Mouse (Mus musculus) effector memory CD4-positive, alpha-beta T cell, adult 7 months (primary cell): Measurements from ENCODE around the gene Olfr1260. TPM values are rescaled to one million over a fixed set of nuclear protein-coding genes. Genes with fewer than 3 reads are reported as not detected.

Experiments
- polyA plus RNA-seq: library from polyadenylated mRNA; unstranded; fragments of 100-300 nt; shearing (Covaris generic); gene quantifications from one replicate; pipeline ENCODE4 v1.2.1, GENCODE M21; 2017

Olfr1260 gene
- polyA plus RNA-seq, result 0.09 TPM

GRCm38 (mm10) chr2:89974184-89974583, at the start of gene Olfr1260:
Gene Olfr1260 (plus strand): TSS chr2:89974340.

GRCm38 (mm10) chr2:89927009-89927408, 47.1 kb upstream of the Olfr1260 start, which contains the start of gene Olfr1258:
Gene Olfr1258 (plus strand): TSS chr2:89927309.

GRCm38 (mm10) chr2:89948564-89948963, 25.6 kb upstream of the Olfr1260 start, which contains the start of gene Olfr1259:
Gene Olfr1259 (minus strand): TSS chr2:89948664.

GRCm38 (mm10) chr2:89990921-89991320, 16.8 kb downstream of the Olfr1260 start, which contains the start of gene Olfr1261:
Gene Olfr1261 (plus strand): TSS chr2:89991221.

GRCm38 (mm10) chr2:89999845-90000244, 25.7 kb downstream of the Olfr1260 start, which contains the start of gene Olfr1262:
Gene Olfr1262 (plus strand): TSS chr2:90000145.

GRCm38 (mm10) chr2:90011831-90012230, 37.7 kb downstream of the Olfr1260 start, which contains the start of gene Olfr1263:
Gene Olfr1263 (plus strand): TSS chr2:90012131.

GRCm38 (mm10) chr2:90025477-90025876, 51.3 kb downstream of the Olfr1260 start, which contains the start of gene Olfr1264:
Gene Olfr1264 (minus strand): TSS chr2:90025577.

Other genes starting within 250 kb of the Olfr1260 start
- not detected for gene Olfr1252, start 249.3 kb upstream of the Olfr1260 start, polyA plus RNA-seq
- gene Olfr1253, start 217.2 kb upstream of the Olfr1260 start, polyA plus RNA-seq, result not detected
- not detected for gene Olfr1254, start 180.7 kb upstream of the Olfr1260 start, polyA plus RNA-seq
- not detected for gene Olfr1255, start 162.3 kb upstream of the Olfr1260 start, polyA plus RNA-seq
- gene Olfr1256, start 132.8 kb upstream of the Olfr1260 start, polyA plus RNA-seq, result not detected
- gene Olfr48, start 126.1 kb upstream of the Olfr1260 start, polyA plus RNA-seq, result not detected
- gene Olfr1257, start 95.9 kb upstream of the Olfr1260 start, polyA plus RNA-seq, result not detected
- gene Olfr1258, start 47.0 kb upstream of the Olfr1260 start, polyA plus RNA-seq, result 0.05 TPM
- not detected for gene Olfr1259, start 25.7 kb upstream of the Olfr1260 start, polyA plus RNA-seq
- not detected for gene Olfr1261, start 16.9 kb downstream of the Olfr1260 start, polyA plus RNA-seq
- not detected for gene Olfr1262, start 25.8 kb downstream of the Olfr1260 start, polyA plus RNA-seq
- 0.30 TPM for gene Olfr1263, start 37.8 kb downstream of the Olfr1260 start, polyA plus RNA-seq
- gene Olfr1264, start 51.2 kb downstream of the Olfr1260 start, polyA plus RNA-seq, result 0.11 TPM
- not detected for gene Olfr1265, start 61.0 kb downstream of the Olfr1260 start, polyA plus RNA-seq
- not detected for gene Olfr140, start 89.3 kb downstream of the Olfr1260 start, polyA plus RNA-seq
- gene Olfr1269, start 147.1 kb downstream of the Olfr1260 start, polyA plus RNA-seq, result 0.12 TPM
- not detected for gene Olfr32, start 168.0 kb downstream of the Olfr1260 start, polyA plus RNA-seq
- gene Olfr1270, start 178.8 kb downstream of the Olfr1260 start, polyA plus RNA-seq, result not detected